In genomic region chr7:132619975-132620918, GRCm38 (mm10) we compare ENCODE assay signal across 27 mouse cellular contexts. TPM values are rescaled to one million over a fixed set of nuclear protein-coding genes. Genes with fewer than 3 reads are reported as not detected.
DNase-seq lines count a peak whose midpoint lies in the region; ATAC-seq lines count a peak whose summit lies in the region.
"Had no signal": no experiment of that assay in that cellular context is flagged by ENCODE, and none has a peak within 500 bp of the region (broad histone marks: within the 10 kb centered on the region; RNA-seq: fewer than 3 reads in every experiment).

No protein-coding gene starts in this region.

- no peaks in the 10 kb centered on the region for H3K36me3 ChIP-seq in embryonic facial prominence, embryonic 12.5 days
- H3K36me3 ChIP-seq in embryonic facial prominence, embryonic 10.5 days (replicated peaks), result no peaks in the 10 kb centered on the region
- H3K36me3 ChIP-seq in kidney, embryonic 14.5 days (ENCODE audit: control insufficient read depth, insufficient read depth, low read length), result no peaks in the 10 kb centered on the region
- no peaks in the 10 kb centered on the region for H3K36me3 ChIP-seq in megakaryocyte, embryonic 14.5 days (replicated peaks; ENCODE audit: low read length)
- H3K36me3 ChIP-seq: embryonic facial prominence, embryonic 13.5 days; heart, embryonic 12.5 days; midbrain, embryonic 12.5 days had no signal

- no peak overlapping the region for H3K27ac ChIP-seq in embryonic facial prominence, embryonic 12.5 days
- no peak overlapping the region for H3K27ac ChIP-seq in embryonic facial prominence, embryonic 10.5 days (replicated peaks)
- no peak overlapping the region for H3K27ac ChIP-seq in kidney, embryonic 14.5 days (ENCODE audit: low read depth, low read length)
- H3K27ac ChIP-seq: embryonic facial prominence, embryonic 13.5 days; forebrain, embryonic 13.5 days; hindbrain, postnatal 0 days; macrophage; midbrain, embryonic 12.5 days had no signal

- H3K9ac ChIP-seq in embryonic facial prominence, embryonic 12.5 days, result no peak overlapping the region
- no peak overlapping the region for H3K9ac ChIP-seq in kidney, embryonic 14.5 days (ENCODE audit: low read depth, low read length)
- H3K9ac ChIP-seq: embryonic facial prominence, embryonic 13.5 days; forebrain, embryonic 13.5 days; heart, embryonic 12.5 days; midbrain, embryonic 12.5 days had no signal

- WGBS in embryonic facial prominence, embryonic 12.5 days, result 83% methylated on average over 15 of the region's 15 CpGs
- WGBS in embryonic facial prominence, embryonic 10.5 days, result 87% methylated on average over 15 of the region's 15 CpGs
- WGBS in kidney, embryonic 14.5 days, result 90% methylated on average over 15 of the region's 15 CpGs

- H3K4me2 ChIP-seq in embryonic facial prominence, embryonic 12.5 days (replicated peaks), result no peak overlapping the region
- no peak overlapping the region for H3K4me2 ChIP-seq in kidney, embryonic 14.5 days (replicated peaks; ENCODE audit: low read depth, low read length)
- H3K4me2 ChIP-seq: embryonic facial prominence, embryonic 13.5 days; forebrain, embryonic 13.5 days; heart, embryonic 12.5 days; midbrain, embryonic 12.5 days had no signal

- no peak overlapping the region for H3K4me3 ChIP-seq in embryonic facial prominence, embryonic 12.5 days
- no peak overlapping the region for H3K4me3 ChIP-seq in embryonic facial prominence, embryonic 10.5 days
- no peak overlapping the region for H3K4me3 ChIP-seq in kidney, embryonic 14.5 days (ENCODE audit: low read length)
- peak overlapping the region; percentile 40 for H3K4me3 ChIP-seq in megakaryocyte, embryonic 14.5 days (replicated peaks)
- H3K4me3 ChIP-seq: embryonic facial prominence, embryonic 13.5 days; erythroblast, embryonic 14.5 days; forebrain, embryonic 13.5 days; heart, embryonic 12.5 days; midbrain, embryonic 12.5 days had no signal

- no peaks in the 10 kb centered on the region for H3K9me3 ChIP-seq in embryonic facial prominence, embryonic 12.5 days
- H3K9me3 ChIP-seq in embryonic facial prominence, embryonic 10.5 days, result no peaks in the 10 kb centered on the region
- H3K9me3 ChIP-seq in kidney, embryonic 14.5 days (ENCODE audit: control insufficient read depth, low read length), result no peaks in the 10 kb centered on the region
- H3K9me3 ChIP-seq in megakaryocyte, embryonic 14.5 days, result 0 out of 2 replicates have a peak, but pooled peaks cover 3% of the 10 kb centered on the region
- H3K9me3 ChIP-seq: embryonic facial prominence, embryonic 13.5 days; forebrain, embryonic 13.5 days; heart, embryonic 12.5 days; midbrain, embryonic 12.5 days had no signal

- H3K4me1 ChIP-seq in embryonic facial prominence, embryonic 12.5 days, result no peaks in the 10 kb centered on the region
- peaks cover 16% of the 10 kb centered on the region for H3K4me1 ChIP-seq in embryonic facial prominence, embryonic 10.5 days
- peaks cover 3% of the 10 kb centered on the region; the same call in 1 of the 2 replicates for H3K4me1 ChIP-seq in kidney, embryonic 14.5 days (ENCODE audit: control insufficient read depth, insufficient read depth, low read length)
- no peaks in the 10 kb centered on the region for H3K4me1 ChIP-seq in megakaryocyte, embryonic 14.5 days

- ATAC-seq in embryonic facial prominence, embryonic 12.5 days (ENCODE audit: insufficient number of reproducible peaks, insufficient read depth, low FRiP score, low TSS enrichment), result peak; percentile 32; the same call in 1 of the 2 replicates
- no peak for ATAC-seq in kidney, embryonic 14.5 days (ENCODE audit: low FRiP score, low TSS enrichment)
- peak; percentile 76 for ATAC-seq in common myeloid progenitor, adult 5-6 weeks (replicated peaks; ENCODE audit: low read depth, poor library complexity, severe bottlenecking)
- ATAC-seq: forebrain, embryonic 13.5 days; hindbrain, postnatal 0 days; intestine, embryonic 16.5 days; lung, postnatal 0 days had no signal

- peaks cover 12% of the 10 kb centered on the region for H3K27me3 ChIP-seq in embryonic facial prominence, embryonic 12.5 days
- peaks cover 44% of the 10 kb centered on the region for H3K27me3 ChIP-seq in embryonic facial prominence, embryonic 10.5 days (replicated peaks; ENCODE audit: low read depth, poor library complexity, severe bottlenecking)
- H3K27me3 ChIP-seq in kidney, embryonic 14.5 days (ENCODE audit: control insufficient read depth, insufficient read depth, low read length), result no peaks in the 10 kb centered on the region
- H3K27me3 ChIP-seq in megakaryocyte, embryonic 14.5 days (replicated peaks), result peaks cover 35% of the 10 kb centered on the region
- H3K27me3 ChIP-seq: forebrain, embryonic 13.5 days; heart, embryonic 12.5 days had no signal

- DNase-seq in embryonic facial prominence, embryonic 10.5 days (ENCODE audit: low spot score), result no peak
- peak; percentile 53 to 65 for DNase-seq in kidney, adult 8-10 months
- DNase-seq in left cerebral cortex, adult 18-20 months (ENCODE audit: low spot score in 2 of 2), result no peak
- DNase-seq: cerebellum, adult 11-12 months; cerebellum, postnatal 10 days; heart, adult 11 months; heart, postnatal 10 days; thymus, adult 2 months; thymus, postnatal 4 days had no signal

RNA-seq across cellular contexts. Expression of gene Lhpp, which starts 9.8 kb away (rescaled TPM):
- polyA plus RNA-seq in embryonic facial prominence, embryonic 12.5 days (2016; fragmentation: Nextera tagmentation; extraction: Ambion mirVana), result 16.2 and 17.8 TPM in 2 replicates
- polyA plus RNA-seq in embryonic facial prominence, embryonic 10.5 days (2016; fragmentation: Nextera tagmentation; extraction: Ambion mirVana), result 15.5 TPM in 2 replicates
- polyA plus RNA-seq in kidney, embryonic 14.5 days (2014; fragmentation: Nextera tagmentation; extraction: Ambion mirVana), result 24.5 and 27.1 TPM in 2 replicates
- 11.6 and 11.7 TPM in 2 replicates for total RNA-seq in common myeloid progenitor, adult 5-6 weeks (2017)
- 1.3 and 2.5 TPM in 2 replicates for polyA plus RNA-seq in megakaryocyte, embryonic 14.5 days (2012; ENCODE audit: insufficient read depth, low replicate concordance)
- total RNA-seq in left cerebral cortex, adult 18-20 months (2021), result 10 to 100 TPM; 15.0 to 16.4 TPM

RNA-seq across cellular contexts. Expression of gene Nkx1-2, which starts 20.8 kb away (rescaled TPM):
- polyA plus RNA-seq in embryonic facial prominence, embryonic 12.5 days (2016; fragmentation: Nextera tagmentation; extraction: Ambion mirVana), result 0.06 and 0.15 TPM in 2 replicates
- 0.15 and 0.19 TPM in 2 replicates for polyA plus RNA-seq in embryonic facial prominence, embryonic 10.5 days (2016; fragmentation: Nextera tagmentation; extraction: Ambion mirVana)
- polyA plus RNA-seq in kidney, embryonic 14.5 days (2014; fragmentation: Nextera tagmentation; extraction: Ambion mirVana), result not detected in 2 replicates
- under 0.01 TPM in 1 of 2 replicates, not detected in the other for total RNA-seq in common myeloid progenitor, adult 5-6 weeks (2017)
- polyA plus RNA-seq in megakaryocyte, embryonic 14.5 days (2012; ENCODE audit: insufficient read depth, low replicate concordance), result not detected in 2 replicates
- under 1 TPM in 1 of 2 experiments, not detected in 1; 0.14 TPM for total RNA-seq in left cerebral cortex, adult 18-20 months (2021)
- total RNA-seq: adrenal gland, postnatal 4 days; gastrocnemius, adult 8-10 months; heart, postnatal 10 days; hindbrain, postnatal 0 days; neutrophil, adult 5-6 weeks had no signal
- polyA plus RNA-seq: embryonic facial prominence, embryonic 13.5 days; erythroblast, embryonic 14.5 days; heart, embryonic 12.5 days; liver, embryonic 16.5 days; lung, postnatal 0 days; macrophage; stomach, embryonic 16.5 days had no signal

RNA-seq across cellular contexts. Expression of gene Oat, which starts 44.0 kb away (rescaled TPM):
- polyA plus RNA-seq in embryonic facial prominence, embryonic 12.5 days (2016; fragmentation: Nextera tagmentation; extraction: Ambion mirVana), result 157 and 159 TPM in 2 replicates
- polyA plus RNA-seq in embryonic facial prominence, embryonic 10.5 days (2016; fragmentation: Nextera tagmentation; extraction: Ambion mirVana), result 121 and 127 TPM in 2 replicates
- polyA plus RNA-seq in kidney, embryonic 14.5 days (2014; fragmentation: Nextera tagmentation; extraction: Ambion mirVana), result 142 and 154 TPM in 2 replicates
- total RNA-seq in common myeloid progenitor, adult 5-6 weeks (2017), result 115 and 117 TPM in 2 replicates
- polyA plus RNA-seq in megakaryocyte, embryonic 14.5 days (2012; ENCODE audit: insufficient read depth, low replicate concordance), result 0.77 TPM in 1 of 2 replicates, not detected in the other
- 10 to 100 TPM; 94.9 to 95.0 TPM for total RNA-seq in left cerebral cortex, adult 18-20 months (2021)

Comparison
In these comparisons a context has a peak if more than half of its experiments do, and no peak if none do; other contexts are left out.
1. DNase-seq: peak in kidney, adult 8-10 months (2 of 2); none in embryonic facial prominence, embryonic 10.5 days (single experiment) and left cerebral cortex, adult 18-20 months (0 of 2).
2. RNA of gene Oat, which starts 44.0 kb away (polyA plus RNA-seq): 157 to 159 TPM in embryonic facial prominence, embryonic 12.5 days, 142 to 154 TPM in kidney, embryonic 14.5 days and 121 to 127 TPM in embryonic facial prominence, embryonic 10.5 days; 0.77 TPM in megakaryocyte, embryonic 14.5 days; every median in the first group is over 10 times any median in the second.